Mouse (Mus musculus): ENCODE measurements around the gene N6amt1. TPM values are rescaled to one million over a fixed set of nuclear protein-coding genes. Genes with fewer than 3 reads are reported as not detected.

Gene N6amt1
- polyA plus RNA-seq, 1 experiment from 2014 or later = 27.5 TPM

DNA sequence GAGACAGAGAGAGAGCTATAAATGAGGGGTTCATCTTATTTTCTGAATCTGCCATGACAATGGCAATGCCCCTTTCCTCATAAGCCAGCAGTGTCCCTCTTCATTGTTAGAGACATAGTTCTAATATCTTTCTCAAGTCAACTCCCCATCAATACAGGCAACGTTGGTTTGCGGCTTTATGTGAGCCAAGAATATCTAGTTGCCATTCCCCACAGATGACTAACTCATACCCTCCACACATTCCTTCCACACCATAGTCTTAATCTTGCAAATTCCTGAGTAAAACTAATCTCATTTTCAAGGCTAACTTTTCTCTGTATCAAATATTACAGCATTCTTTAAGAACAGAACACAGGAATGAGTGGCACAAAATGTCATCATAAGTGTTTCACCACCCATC, 29.0 kb downstream of the N6amt1 start:
- no peaks in the 10 kb centered on the region for H3K27me3 ChIP-seq (ENCODE audit: insufficient read depth, low read length)
- no peak for ATAC-seq (ENCODE audit: insufficient read depth)
- H3K36me3 ChIP-seq (ENCODE audit: insufficient read depth) = peaks cover 69% of the 10 kb centered on the region
- H3K9ac ChIP-seq = no peak overlapping the region
- no peak overlapping the region for H3K4me2 ChIP-seq
- no peak overlapping the region for H3K27ac ChIP-seq (ENCODE audit: low read depth)
- H3K4me1 ChIP-seq (ENCODE audit: insufficient read depth) = no peaks in the 10 kb centered on the region
- no peaks in the 10 kb centered on the region for H3K9me3 ChIP-seq (ENCODE audit: low read depth, low read length)
- WGBS = 86% methylated on average over 2 of the region's 2 CpGs
- DNase-seq = no peak
- no peak for TF ChIP-seq CTCF (IDR thresholded peaks at IDR 0.05; ENCODE audit: low read depth)
- H3K4me3 ChIP-seq (ENCODE audit: low read depth, low read length) = no peak overlapping the region

GRCm38 (mm10) chr16:87384366-87384765, 30.4 kb downstream of the N6amt1 start:
- WGBS = 77% methylated on average over 2 of the region's 2 CpGs
- no peak for ATAC-seq (ENCODE audit: insufficient read depth)

DNA sequence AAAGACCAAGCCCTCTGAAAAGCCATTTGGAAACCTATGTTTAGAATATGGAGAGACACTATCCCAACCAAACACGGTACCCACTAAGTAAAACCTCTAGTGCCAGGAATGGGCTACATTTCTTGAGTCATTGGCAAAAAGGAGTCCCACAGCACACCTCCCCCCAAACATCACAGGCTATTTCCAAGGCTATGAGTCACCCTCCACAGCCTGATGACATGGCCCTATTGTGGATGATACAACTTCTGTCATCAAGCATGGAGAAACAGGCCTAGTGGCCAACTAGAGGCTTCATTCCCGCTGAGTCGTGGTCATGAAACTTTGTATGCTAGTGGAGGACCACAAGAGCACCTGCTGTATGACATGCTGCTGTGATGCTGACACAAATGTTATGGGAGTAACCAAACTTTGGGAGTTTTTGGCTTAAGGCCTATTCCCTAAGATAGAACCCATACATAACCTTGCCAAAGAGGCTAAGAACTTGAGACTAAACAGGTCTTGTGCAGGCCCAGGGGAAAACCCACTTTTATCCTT, 33.5 kb downstream of the N6amt1 start:
- H3K9me3 ChIP-seq (ENCODE audit: low read depth, low read length) = no peaks in the 10 kb centered on the region
- TF ChIP-seq CTCF (IDR thresholded peaks at IDR 0.05; ENCODE audit: low read depth) = no peak
- ATAC-seq (ENCODE audit: insufficient read depth) = no peak
- H3K27me3 ChIP-seq (ENCODE audit: insufficient read depth, low read length) = no peaks in the 10 kb centered on the region
- no peaks in the 10 kb centered on the region for H3K4me1 ChIP-seq (ENCODE audit: insufficient read depth)
- no peak overlapping the region for H3K4me2 ChIP-seq
- H3K27ac ChIP-seq (ENCODE audit: low read depth) = no peak overlapping the region
- H3K4me3 ChIP-seq (ENCODE audit: low read depth, low read length) = no peak overlapping the region
- H3K36me3 ChIP-seq (ENCODE audit: insufficient read depth) = peaks cover 45% of the 10 kb centered on the region
- 93% methylated on average over 3 of the region's 3 CpGs for WGBS
- no peak overlapping the region for H3K9ac ChIP-seq
- no peak for DNase-seq

More at GRCm38 (mm10) chr16:87384366-87384765, 30.4 kb downstream of the N6amt1 start:
- no peak overlapping the region for H3K27ac ChIP-seq (ENCODE audit: low read depth)
- H3K9me3 ChIP-seq (ENCODE audit: low read depth, low read length) = no peaks in the 10 kb centered on the region
- H3K36me3 ChIP-seq (ENCODE audit: insufficient read depth) = peaks cover 74% of the 10 kb centered on the region
- H3K27me3 ChIP-seq (ENCODE audit: insufficient read depth, low read length) = no peaks in the 10 kb centered on the region
- TF ChIP-seq CTCF (IDR thresholded peaks at IDR 0.05; ENCODE audit: low read depth) = no peak
- no peaks in the 10 kb centered on the region for H3K4me1 ChIP-seq (ENCODE audit: insufficient read depth)
- no peak for DNase-seq
- H3K4me2 ChIP-seq = no peak overlapping the region
- H3K9ac ChIP-seq = no peak overlapping the region
- H3K4me3 ChIP-seq (ENCODE audit: low read depth, low read length) = no peak overlapping the region

DNA sequence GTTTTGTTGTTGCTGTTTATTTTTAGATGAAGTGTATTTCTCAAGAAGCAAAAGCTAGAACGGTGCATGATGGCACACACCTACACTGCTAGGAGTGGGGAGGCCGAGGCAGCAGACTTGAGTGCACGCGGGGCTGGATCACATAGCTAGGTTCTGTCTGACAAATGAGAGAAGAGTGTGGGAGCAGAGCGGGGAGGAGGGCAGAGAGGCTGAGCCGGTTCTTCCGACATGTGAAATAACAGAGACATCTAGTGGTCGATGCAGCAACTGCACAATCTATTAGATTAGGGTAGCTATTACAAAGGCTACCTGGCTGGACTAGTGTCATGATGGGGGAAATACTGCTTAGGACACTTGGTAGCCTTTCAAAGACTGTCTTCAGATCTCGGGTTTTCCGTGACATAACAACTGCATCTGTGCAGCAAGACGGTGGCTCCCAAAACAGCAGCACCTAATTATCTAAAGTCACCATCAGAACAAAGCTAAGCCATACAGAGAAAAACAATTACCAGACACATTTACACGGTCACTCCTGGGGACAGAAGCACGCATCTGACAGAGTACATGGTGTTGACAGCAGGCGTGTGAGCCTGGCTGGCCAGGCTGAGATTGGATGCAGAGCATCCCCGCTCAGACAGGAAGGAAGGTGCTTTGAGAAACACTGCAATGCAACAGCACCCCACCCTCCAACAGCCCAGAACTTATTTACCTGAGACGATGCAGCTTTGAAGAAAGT, 40.0 kb downstream of the N6amt1 start:
- TF ChIP-seq CTCF (IDR thresholded peaks at IDR 0.05; ENCODE audit: low read depth) = peak; percentile 79
- no peaks in the 10 kb centered on the region for H3K4me1 ChIP-seq (ENCODE audit: insufficient read depth)
- ATAC-seq (ENCODE audit: insufficient read depth) (peak; percentile 83; the same call in 1 of the 2 replicates), DNase-seq (peak; percentile 89)
- H3K4me3 ChIP-seq (ENCODE audit: low read depth, low read length) = no peak overlapping the region
- WGBS = 45% methylated on average over 16 of the region's 16 CpGs
- H3K4me2 ChIP-seq = no peak overlapping the region
- no peaks in the 10 kb centered on the region for H3K27me3 ChIP-seq (ENCODE audit: insufficient read depth, low read length)
- H3K36me3 ChIP-seq (ENCODE audit: insufficient read depth) = peaks cover 60% of the 10 kb centered on the region
- no peak overlapping the region for H3K27ac ChIP-seq (ENCODE audit: low read depth)
- H3K9me3 ChIP-seq (ENCODE audit: low read depth, low read length) = no peaks in the 10 kb centered on the region
- H3K9ac ChIP-seq = no peak overlapping the region

DNA sequence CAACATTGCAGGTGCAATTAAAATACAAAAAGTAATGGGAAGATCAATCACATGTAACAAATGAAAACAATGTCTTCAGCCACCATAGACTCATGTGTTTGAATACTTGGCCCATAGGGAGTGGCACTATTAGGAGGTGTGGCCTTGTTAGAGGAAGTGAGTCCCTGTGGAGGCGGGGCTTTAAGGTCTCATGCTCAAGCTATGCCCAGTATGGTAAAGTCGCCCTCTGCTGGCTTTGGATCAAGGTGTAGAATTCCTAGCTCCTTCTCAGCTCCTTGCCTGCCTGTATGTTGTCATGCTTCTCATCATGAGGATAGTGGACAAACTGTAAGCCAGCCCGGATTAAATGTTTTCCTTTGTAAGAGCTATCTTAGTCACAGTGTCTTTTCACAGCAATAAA, 51.0 kb downstream of the N6amt1 start:
- DNase-seq (peak; percentile 22), ATAC-seq (ENCODE audit: insufficient read depth) (no peak)
- Histone ChIP-seq H3K27ac (ENCODE audit: low read depth) (no peak overlapping the region), H3K9ac (no peak overlapping the region), H3K4me1 (ENCODE audit: insufficient read depth) (no peaks in the 10 kb centered on the region), H3K27me3 (ENCODE audit: insufficient read depth, low read length) (no peaks in the 10 kb centered on the region), H3K9me3 (ENCODE audit: low read depth, low read length) (no peaks in the 10 kb centered on the region), H3K4me2 (no peak overlapping the region), H3K36me3 (ENCODE audit: insufficient read depth) (peaks cover 85% of the 10 kb centered on the region), H3K4me3 (ENCODE audit: low read depth, low read length) (no peak overlapping the region)
- 87% methylated on average over 3 of the region's 3 CpGs for WGBS
- peak; percentile 16; the same call in 1 of the 2 replicates for TF ChIP-seq CTCF (IDR thresholded peaks at IDR 0.05; ENCODE audit: low read depth)

Other genes with a start within 250 kb of the N6amt1 start
- gene Ltn1, start 78.4 kb downstream of the N6amt1 start, polyA plus RNA-seq (2014; fragmentation: Nextera tagmentation; extraction: Ambion mirVana) = 35.1 and 35.4 TPM in 2 replicates
- 10.8 and 11.4 TPM in 2 replicates for gene Rwdd2b, start 86.4 kb downstream of the N6amt1 start, polyA plus RNA-seq (2014; fragmentation: Nextera tagmentation; extraction: Ambion mirVana)
- 46.0 and 51.9 TPM in 2 replicates for gene Usp16, start 100.5 kb downstream of the N6amt1 start, polyA plus RNA-seq (2014; fragmentation: Nextera tagmentation; extraction: Ambion mirVana)
- gene Cct8, start 141.7 kb downstream of the N6amt1 start, polyA plus RNA-seq (2014; fragmentation: Nextera tagmentation; extraction: Ambion mirVana) = 474 and 481 TPM in 2 replicates
- gene Map3k7cl, start 199.1 kb downstream of the N6amt1 start, polyA plus RNA-seq (2014; fragmentation: Nextera tagmentation; extraction: Ambion mirVana) = 0.21 and 0.32 TPM in 2 replicates